Mouse (Mus musculus) embryo, embryonic 10.5 days (tissue): ENCODE data around the gene Epyc.

ENCODE experiments used
- DNase-seq: peaks from one replicate; pipeline ENCODE4 v3.0.0-alpha.2; 2015; ENCODE audit warnings: low spot score

Gene Epyc

DNA sequence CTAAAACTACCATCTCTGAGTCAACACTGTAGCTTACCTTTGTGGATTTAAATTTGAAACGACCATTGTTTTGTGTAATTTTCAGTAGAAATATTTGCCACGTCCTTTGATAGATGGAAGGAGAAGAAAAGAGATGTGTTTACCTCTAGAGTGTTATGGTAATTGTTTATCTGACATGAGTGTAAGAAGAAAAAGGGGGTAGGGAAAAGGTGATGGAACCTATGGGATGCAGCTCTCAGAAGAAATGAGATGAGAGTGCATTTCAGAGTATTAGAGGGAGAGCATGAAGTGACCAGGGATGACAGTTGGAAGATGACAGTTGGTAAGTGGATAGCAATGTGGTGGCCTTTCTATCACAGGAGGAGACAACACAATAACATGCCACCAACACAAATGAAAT lies at the start of gene Epyc:
Gene Epyc, plus strand, starts transcription at position 301 of the 400 bp plus-strand sequence.
- DNase-seq, result no peak

DNA sequence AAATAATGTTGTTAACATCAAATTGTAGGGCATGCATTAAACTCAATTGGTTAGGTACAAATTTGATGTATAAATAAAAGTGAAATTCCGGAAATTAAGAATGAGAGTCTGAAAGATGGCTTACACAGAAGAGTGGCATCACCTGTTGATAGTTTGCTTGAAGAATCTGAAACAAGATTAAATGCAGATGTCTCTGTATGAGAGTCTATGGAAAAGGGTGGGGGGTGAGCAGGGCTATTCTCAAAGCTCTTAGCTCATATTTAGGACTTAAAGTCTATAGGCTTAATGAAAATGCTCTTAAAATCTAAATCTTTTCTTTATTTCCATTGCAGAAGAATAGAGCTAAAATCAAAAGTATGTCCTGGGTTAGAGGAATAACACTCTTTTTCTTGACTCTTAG lies 48.2 kb upstream of the Epyc start:
- DNase-seq, result no peak

DNA sequence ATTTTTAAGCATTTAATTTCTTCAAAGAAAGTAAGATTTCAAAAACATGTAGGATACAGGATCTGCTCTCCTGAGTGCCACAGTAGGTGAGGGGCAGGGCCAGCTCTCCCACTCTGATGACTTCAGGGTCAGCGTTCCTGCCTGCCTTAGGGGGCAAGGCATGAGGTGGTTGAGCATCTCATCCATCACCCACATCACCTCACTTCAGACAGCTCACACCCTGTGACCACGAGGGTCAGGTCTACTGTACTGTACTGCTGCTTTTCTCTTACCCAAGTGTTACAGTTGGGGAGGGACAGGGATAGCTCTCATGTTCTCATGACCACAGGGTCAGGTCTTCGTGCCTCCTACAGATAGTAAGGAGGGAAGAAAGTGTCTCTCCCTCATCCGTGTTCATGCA lies 42.1 kb upstream of the Epyc start:
- no peak for DNase-seq

DNA sequence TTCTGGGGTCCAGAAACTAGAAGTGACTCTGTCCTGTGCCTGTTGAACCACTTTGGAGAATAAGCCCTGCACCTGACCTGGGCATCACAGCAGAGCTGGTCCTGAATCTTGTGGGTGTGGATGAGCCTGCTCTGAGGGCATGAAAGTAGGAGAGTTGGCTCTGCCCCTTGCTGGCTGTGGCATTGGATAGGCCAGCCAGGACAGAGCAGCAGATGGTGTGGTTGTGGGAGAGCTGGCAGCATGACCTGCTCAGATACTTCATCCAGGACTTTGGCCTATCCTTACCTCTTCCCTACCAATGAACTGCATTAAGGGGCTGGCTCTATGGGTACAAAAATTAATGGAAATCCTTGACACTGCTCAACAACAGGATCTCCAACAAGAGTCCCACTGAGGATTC lies 40.6 kb upstream of the Epyc start:
- DNase-seq, result no peak

DNA sequence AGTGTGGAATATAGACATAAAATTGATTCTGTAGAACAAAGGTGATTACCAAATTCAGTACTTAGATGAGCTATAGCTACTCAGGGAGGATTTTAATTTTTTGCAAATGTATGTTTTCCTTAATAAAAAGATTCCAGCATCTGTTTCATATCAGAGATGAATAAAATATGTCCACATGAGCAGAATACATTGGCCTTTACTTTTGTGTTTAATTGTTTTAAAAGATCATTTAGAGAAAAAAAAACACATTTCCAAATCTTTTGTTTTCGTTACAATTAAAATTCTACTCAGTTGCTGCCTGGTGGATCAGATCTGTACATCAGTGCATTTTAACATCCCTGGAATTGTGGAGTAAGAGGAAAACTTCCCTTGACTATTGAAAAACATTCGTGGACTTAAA lies 37.3 kb upstream of the Epyc start, which contains the start of gene Kera:
Gene Kera, plus strand, starts transcription at position 301 of the 400 bp plus-strand sequence.
- DNase-seq, result no peak

DNA sequence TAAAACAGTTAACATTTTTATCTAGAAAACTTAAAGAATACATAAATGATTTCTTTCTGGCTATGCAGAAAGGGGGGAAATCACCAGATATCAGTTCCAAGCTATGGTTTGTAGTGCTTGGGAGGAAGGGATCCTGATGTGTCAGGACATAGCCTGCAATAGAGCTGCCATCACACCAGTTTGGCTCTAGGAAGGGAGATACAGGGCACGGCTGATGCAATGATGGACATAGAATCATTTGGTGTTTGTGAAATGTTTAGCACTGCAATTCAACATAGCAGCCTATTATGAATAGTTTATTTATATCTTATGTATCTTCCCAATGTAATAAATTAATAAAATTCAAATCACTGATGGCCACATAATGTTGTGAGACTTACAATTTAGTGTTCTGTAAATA lies 21.5 kb upstream of the Epyc start:
- no peak for DNase-seq

DNA sequence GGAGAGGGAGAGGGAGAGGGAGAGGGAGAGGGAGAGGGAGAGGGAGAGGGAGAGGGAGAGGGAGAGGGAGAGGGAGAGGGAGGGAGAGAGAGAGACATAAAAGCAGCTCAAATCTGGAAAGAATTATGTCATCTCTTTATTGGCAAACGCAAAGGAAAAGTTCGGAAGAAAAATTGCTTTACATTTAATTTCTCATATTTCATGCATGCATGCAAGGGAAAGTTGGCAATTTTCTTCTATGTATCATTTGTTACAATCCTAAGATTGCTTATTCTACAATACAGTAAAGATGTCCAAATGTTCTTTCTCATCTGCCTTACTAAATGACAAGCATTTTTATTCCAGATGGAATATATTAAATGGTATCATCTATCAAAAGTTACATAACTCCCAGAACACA lies 19.5 kb upstream of the Epyc start:
- DNase-seq, result no peak

DNA sequence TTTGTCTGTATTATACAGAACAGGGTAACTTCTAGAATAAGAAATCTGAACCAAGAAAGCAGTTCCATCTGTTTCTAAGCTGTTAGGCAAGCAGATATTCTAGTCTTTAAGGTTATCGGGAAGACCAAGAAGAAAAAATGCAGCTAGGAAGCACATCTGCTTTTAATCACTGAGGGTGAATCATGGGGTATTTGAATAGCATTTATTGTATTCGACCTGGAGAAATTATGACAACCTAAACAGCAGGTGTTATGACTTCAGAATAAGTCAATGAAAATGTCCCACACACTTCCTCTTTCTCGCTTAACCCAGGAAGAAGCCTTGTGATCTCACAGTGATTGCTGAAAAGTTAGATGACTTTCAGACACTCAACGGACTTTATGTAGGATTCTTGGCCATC lies 18.8 kb upstream of the Epyc start:
- DNase-seq, result peak; percentile 57

DNA sequence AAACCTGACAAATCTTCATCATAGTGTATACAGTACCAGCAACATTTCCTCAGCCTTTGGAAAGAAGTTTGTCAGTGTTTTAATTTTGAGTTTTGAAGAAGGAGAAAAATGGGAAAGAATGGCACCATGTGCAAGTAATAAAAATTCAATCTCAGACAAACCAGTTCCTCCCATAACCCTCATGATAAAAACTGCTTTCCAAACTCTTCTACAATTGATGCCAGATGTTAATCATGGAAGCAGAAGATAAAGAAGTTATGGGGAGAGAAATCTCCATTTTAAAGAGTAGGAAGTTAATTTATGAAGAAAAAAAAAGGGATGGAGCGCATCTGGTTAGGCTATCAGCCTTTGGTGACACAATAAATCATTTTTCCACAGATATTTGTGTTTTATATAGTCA lies 17.3 kb upstream of the Epyc start:
- DNase-seq, result peak; percentile 9

DNA sequence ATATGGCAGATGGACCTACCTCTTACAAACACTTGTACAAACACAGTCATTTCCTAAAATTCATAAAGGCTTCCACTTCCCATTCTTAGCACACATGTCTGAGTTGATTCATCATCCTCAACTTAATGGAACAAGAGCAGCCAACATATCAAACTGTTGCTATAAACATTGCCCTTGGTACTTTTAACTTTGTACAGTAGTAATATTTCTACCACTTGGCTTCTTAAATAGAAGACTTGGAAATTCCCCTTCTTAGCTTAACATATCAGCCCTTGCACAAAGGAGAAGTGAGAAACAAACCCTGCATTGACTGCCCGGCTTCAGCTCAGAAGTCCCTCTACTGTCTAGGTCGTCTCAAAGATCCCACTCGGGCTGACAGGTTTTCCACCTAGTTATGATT lies 12.8 kb upstream of the Epyc start:
- DNase-seq, result no peak

DNA sequence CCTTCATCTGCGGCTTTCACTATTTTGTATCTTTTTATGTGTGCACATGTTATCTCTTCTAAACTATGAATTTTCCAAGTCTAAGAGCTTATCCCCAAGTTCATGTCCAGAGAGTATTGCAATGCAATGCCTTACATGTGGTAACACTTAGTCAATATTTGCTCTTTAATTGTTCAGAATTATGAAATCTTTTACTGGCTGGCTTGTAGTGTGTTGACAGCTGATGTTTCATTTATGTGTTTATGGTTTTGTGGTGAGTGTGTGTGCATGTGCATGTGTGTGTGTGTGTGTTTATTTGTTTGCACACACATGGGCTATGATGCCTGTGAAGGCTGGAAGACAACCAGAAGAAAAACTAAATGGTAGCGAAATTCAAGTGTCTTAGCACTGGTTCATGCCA lies 1.9 kb upstream of the Epyc start:
- DNase-seq, result no peak

DNA sequence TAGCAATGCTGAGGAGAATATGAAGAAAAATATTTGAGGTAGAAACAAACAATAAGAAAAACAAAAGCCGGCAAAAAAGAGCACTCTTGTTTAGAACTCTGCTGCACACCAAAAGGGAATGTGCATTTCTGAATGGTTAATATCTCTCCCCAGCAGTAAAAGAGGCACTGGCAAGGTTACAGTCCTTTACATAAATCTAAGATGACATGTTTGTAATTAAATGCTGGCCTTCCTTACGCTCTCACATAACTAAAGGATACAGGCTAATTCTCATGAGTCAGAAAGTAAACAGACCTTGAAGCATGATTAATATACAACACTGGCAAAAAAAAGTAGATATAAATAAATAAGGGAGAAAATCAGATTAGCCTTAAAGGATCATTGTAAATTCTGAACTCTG lies 6.5 kb downstream of the Epyc start:
- no peak for DNase-seq

DNA sequence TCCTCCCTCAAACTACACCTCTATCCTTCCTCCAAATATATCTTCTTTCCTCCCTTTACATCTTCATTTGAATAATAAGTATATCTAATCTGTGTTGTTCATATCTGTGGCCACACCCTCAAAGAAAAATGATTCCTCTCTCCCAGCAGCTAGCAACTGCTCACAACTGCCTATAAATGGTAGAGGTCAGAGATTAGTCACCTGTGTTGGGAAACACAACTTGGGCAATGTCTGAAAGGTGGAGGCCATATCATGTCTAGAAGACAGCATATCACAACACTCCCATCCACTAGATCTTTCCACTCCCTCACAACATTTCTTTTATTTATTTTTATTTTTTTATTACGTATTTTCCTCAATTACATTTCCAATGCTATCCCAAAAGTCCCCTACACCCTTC lies 15.6 kb downstream of the Epyc start:
- no peak for DNase-seq

DNA sequence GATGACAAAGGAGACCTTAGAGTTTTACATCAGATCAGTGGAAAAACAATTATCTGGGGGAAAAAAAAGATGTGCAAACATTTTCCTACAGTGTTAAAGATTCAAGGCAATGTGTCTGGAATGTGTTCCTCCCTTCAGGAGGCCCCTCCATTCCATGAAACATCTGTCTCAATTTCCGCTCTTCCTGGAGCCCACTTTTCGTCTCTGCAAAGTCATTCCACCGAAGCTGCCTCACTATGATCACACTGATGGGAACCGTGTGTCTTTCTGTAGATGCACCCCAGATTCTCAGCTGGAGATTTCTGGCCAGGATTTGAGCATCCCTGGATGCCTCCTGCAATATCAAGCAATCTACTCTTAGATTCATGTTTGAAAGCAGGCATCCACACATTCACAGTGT lies 24.8 kb downstream of the Epyc start:
- peak; percentile 48 for DNase-seq

DNA sequence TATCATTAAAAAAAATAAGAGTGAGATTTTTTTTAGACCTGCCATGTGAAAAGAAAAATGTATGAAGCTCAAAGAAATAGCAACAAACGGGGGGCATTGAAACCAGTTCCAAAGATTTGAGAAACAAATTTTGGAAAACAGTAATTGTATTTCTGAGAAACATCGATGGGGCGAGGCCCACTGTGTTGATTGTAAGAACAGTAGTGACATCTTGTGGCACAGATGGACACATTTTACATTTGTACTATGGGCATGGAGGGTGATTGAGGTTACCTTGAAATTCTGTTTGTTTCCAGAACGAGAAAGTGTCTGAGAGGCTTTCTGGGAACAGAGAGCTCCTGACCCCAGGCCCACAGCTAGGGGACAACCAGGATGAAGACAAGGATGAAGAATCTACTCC lies 26.3 kb downstream of the Epyc start:
- peak; percentile 56 for DNase-seq

DNA sequence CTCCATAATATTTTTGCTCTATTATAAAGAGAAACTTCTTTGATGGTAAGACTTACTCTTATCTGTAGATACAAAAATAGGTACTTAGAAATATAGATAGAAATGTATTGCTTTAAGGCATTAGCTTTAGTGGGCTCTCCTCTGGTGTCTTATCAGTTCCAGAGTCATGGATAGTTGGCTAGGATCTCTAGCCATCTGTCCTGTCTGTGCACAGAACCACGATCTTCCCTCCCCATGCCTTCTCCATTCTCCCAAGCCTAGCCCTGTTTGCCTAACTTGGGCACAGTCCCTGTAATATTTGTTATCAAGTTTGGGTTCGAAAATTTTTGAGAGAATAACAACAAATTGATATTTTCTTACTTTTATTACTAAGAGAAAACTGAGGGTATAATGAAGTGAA lies 29.4 kb downstream of the Epyc start:
- DNase-seq, result no peak

DNA sequence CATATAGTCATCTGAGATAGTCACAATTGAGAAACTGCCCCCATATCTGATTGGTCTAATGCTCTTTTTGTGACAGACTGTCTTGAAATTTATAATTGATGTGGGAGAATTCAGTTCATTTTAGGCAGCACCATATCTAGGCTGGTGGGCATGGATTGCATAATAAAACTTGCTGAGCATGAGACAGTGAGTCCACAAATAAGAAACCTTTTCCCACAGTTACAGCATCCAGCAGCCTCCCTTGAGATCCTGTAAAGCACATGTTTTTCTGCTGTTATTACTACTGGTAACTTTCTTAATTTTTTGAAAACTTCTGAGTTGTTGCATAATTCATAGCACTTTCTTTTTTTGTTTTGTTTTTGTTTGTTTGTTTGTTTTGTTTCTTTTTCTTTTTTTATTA lies 39.1 kb downstream of the Epyc start:
- DNase-seq, result no peak

DNA sequence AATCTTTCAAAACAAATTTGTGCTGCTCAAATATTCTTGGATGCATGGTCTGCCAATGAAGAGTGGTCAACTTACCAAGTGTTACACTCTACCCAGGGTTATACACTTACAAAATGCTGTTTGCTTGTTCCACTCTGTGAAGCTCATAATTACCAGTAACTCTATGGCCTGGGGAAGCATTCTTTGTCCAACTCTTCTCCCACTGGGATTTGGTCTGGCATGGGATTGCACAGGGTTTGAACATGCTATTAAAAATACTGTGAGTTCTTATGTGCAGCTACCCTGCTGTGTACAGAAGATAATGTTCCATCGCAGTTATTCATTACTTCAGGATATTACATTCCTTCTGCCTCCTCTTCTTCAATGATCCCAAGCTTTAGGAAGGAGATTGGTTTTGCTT lies 43.3 kb downstream of the Epyc start:
- no peak for DNase-seq

DNA sequence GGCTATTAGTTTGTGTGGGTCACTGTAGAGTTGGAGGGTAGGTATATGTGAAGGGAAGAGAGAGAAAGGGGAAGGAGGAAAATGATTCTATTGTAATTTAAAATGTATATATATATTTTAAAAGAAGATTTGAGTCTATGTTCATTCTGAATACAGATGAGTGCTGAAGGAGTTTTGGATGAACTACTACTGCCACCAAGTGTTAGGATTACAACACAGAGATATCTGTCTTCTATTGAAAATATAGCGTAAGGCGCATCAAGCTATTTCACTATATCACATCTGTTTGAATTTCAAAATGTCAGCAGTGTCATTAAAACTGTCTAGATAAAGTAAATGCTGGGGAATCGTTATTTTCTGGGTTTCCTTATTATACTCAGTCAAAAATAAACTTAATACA lies 45.6 kb downstream of the Epyc start:
- DNase-seq, result peak; percentile 21

DNA sequence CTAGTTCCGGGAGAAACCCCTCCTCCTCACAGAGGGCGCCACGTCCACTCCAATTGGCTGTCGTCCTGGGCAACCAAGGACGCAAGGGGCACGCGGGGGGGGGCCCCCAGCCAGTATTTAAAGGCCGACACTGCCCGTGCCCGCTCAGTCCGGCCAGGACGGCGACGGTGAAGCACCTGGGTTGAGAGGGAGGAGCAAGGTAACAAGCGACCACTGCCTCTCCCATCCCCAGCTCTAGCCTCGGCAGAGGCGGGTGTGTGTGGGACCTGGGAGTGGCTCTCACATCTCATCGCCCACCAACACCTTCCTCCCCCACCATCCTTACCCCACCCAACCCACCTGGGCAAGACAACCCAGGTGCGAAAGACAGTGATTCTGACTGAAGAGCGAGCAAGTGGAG lies 49.0 kb downstream of the Epyc start, which contains the start of gene Ccer1:
Gene Ccer1, plus strand, starts transcription at position 147 of the 400 bp plus-strand sequence.
- no peak for DNase-seq

DNA sequence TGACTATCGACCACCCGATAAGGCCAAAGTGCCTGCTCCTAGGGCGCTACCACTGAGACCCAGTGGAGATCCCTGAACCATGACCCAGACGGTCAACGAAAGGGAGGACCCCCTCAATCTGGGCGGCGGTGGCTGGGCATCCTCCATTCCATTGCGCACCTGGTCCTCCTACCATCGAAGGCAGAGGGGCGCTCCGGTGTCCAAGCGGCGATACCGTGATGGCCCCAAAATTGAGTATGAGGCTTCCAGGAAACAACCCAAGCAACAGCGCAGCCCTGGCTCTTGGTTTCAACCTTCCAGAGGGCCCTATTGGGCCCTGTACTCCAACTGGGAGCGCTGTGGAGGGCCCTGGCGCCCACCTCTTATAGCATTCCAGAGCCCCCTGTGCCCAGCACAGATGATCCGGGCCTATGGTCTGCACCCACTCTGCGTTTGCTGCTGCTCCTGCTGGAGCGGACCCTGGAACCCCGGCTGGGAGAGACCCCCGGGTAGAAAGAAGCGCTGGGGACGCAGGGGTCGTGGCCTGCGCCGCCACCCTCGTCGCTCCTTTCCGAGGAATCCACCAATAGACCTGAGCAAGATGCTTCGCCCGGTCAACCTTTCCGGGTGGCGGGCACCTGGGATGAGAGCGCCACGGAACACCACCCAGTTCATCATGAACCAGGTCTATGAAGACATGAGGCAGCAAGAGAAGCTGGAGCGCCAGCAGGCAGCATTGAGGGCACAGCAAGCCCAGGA lies 49.7 kb downstream of the Epyc start:
- no peak for DNase-seq

DNA sequence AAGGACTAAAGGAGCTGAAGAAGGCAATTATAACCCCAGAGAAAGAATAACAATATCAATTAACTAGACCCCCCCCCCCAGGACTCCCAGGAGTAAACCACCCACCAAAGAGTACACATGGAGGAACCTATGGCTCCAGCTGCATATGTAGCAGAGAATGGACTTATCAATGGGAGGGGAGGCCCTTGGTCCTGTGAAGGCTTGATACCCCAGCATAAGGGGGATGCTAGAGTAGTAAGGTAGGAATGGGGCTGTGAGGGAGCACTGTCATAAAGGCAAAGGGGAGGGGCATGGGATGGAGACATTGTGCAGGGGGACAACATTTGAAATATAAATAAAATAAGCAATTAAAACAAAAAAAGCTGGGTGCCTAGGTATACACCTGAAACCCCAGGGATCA lies 58.5 kb downstream of the Epyc start:
- no peak for DNase-seq

DNA sequence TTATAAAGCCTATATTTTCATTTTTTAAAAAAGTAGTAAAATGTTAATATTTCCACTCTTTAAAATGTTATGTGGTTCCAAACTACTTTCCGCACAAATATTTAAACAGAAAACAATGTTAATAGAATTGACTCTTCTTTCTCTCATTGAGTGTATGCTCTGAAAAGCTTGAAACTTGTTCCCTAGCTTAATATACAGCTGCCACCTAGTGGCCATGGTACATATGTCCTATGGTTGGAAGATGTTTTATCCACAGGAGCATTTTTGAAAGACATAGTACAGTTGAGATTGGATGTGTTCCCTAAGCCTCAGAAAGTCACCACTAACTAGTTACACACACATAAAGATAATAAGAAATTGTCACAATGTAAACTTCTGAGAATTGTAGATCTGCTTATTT lies 60.7 kb downstream of the Epyc start:
- peak; percentile 84 for DNase-seq

DNA sequence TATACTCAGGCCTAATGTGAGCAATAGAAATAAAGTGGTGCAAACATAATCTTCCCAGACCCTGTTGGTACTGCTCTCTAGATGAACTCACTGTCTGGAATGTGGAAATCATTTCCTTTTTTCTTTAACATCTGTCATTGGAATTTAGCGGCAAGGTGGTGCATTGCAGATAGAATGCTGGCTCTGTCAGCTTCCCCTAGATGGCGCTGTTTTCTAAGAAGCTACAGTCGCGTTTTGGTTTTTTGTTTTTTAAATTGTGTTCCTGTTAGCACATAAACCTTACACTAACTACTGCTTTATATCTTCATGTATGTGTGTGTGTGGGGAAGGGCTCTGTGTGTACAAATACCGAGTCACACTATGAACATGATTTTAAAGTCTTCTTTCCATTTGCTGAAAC lies 68.8 kb downstream of the Epyc start:
- peak; percentile 87 for DNase-seq
